Comparison of ENCODE assay signal across 18 mouse cellular contexts in the genomic region with DNA sequence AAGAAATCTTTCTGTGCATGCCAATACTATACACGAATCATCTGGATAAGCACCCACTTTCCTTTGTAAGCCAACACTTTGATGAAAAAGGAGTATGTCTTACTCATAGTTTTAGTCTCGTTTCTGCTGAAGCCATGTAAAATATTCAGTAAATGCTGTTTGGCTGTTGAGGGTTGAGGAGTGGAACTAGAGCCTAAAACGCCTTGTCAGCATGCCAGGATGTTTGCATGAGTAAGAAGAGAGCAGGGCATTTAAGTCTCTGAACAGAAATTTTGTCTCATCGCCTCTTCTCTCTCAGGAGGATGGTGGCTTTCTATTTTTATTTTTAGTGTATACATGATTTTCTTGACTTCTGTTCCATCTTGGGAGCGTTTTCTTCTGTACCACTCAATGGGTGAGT.
A peak's percentile ranks its signal among the peaks of the same experiment; 100 is the strongest.
DNase-seq lines count a peak whose midpoint lies in the region; ATAC-seq and TF ChIP-seq lines count a peak whose summit lies in the region.
"Had no signal": no experiment of that assay in that cellular context is flagged by ENCODE, and none has a peak within 500 bp of the region (broad histone marks: within the 10 kb centered on the region; RNA-seq: fewer than 3 reads in every experiment).

No protein-coding gene starts in this region.

- POLR2A ChIA-PET in Patski (lab: Charles Lee) = no interaction called here

- no peaks in the 10 kb centered on the region for H3K27me3 ChIP-seq in Patski
- no peaks in the 10 kb centered on the region for H3K27me3 ChIP-seq in midbrain, embryonic 10.5 days (ENCODE audit: low read depth, poor library complexity, severe bottlenecking)
- H3K27me3 ChIP-seq: forebrain, embryonic 15.5 days; midbrain, embryonic 12.5 days; neural tube, embryonic 15.5 days had no signal

- H3K9me3 ChIP-seq in midbrain, embryonic 10.5 days (replicated peaks) = no peaks in the 10 kb centered on the region
- H3K9me3 ChIP-seq: forebrain, embryonic 15.5 days; midbrain, embryonic 12.5 days; neural tube, embryonic 15.5 days had no signal

- H3K4me1 ChIP-seq in midbrain, embryonic 10.5 days = no peaks in the 10 kb centered on the region
- H3K4me1 ChIP-seq: forebrain, embryonic 15.5 days; midbrain, embryonic 12.5 days; neural tube, embryonic 15.5 days had no signal

- no peak for TF ChIP-seq CTCF in left cerebral cortex, adult 2 months (IDR thresholded peaks at IDR 0.05)
- TF ChIP-seq CTCF in Patski (IDR thresholded peaks at IDR 0.05) = no peak

- H3K4me3 ChIP-seq in left cerebral cortex, adult 2 months = no peak overlapping the region
- no peak overlapping the region for H3K4me3 ChIP-seq in midbrain, embryonic 10.5 days
- H3K4me3 ChIP-seq: forebrain, embryonic 15.5 days; midbrain, embryonic 12.5 days; neural tube, embryonic 15.5 days had no signal

- in situ Hi-C loops in Patski (cut with MboI; ENCODE audit: low pct_unique_long_range_greater_than_20kb) = no loop called here

- H3K27ac ChIP-seq in left cerebral cortex, adult 2 months = no peak overlapping the region
- no peak overlapping the region for H3K27ac ChIP-seq in midbrain, embryonic 10.5 days (replicated peaks)
- H3K27ac ChIP-seq: forebrain, embryonic 15.5 days; liver, embryonic 14.5 days; midbrain, embryonic 12.5 days; neural tube, embryonic 15.5 days had no signal

- H3K36me3 ChIP-seq in midbrain, embryonic 10.5 days = no peaks in the 10 kb centered on the region
- H3K36me3 ChIP-seq: forebrain, embryonic 15.5 days; midbrain, embryonic 12.5 days; neural tube, embryonic 15.5 days had no signal

- peak; percentile 31 for ATAC-seq in Patski
- ATAC-seq: forebrain, embryonic 15.5 days; hindbrain, embryonic 16.5 days had no signal

- intact Hi-C loops in left cerebral cortex, adult 2 months (cut with DNase I) = no loop called here
- intact Hi-C loops in left cerebral cortex, postnatal 4 days (cut with DNase I) = no loop called here
- intact Hi-C loops in left cerebral cortex, postnatal 25 days (cut with DNase I) = no loop called here

- peak; percentile 10 to 48 for DNase-seq in left cerebral cortex, adult 2 months (ENCODE audit: extremely low spot score in 1 of 2, low spot score in 2 of 2)
- DNase-seq in left cerebral cortex, postnatal 4 days = no peak
- DNase-seq in Patski (ENCODE audit: low read depth, low spot score) = no peak
- peak; percentile 24 to 93 for DNase-seq in left cerebral cortex, postnatal 25 days (ENCODE audit: low spot score in 2 of 2)
- DNase-seq in telencephalon, adult 2 months (ENCODE audit: low read depth, low spot score) = peak; percentile 76
- DNase-seq in midbrain, embryonic 10.5 days (ENCODE audit: low spot score) = no peak
- DNase-seq in kidney, postnatal 36 days = no peak
- DNase-seq: cerebellum, adult 11-12 months; gastrocnemius, postnatal 25 days; heart, postnatal 10 days; kidney, adult 8-10 months; lung, postnatal 14 days; thymus, adult 18-20 months had no signal

- CTCF ChIA-PET in Patski (lab: Charles Lee) = no interaction called here

- 83% methylated on average over 5 of the region's 5 CpGs for WGBS in midbrain, embryonic 10.5 days

Comparison
In these comparisons a context has a peak if more than half of its experiments do, and no peak if none do; other contexts are left out.
1. DNase-seq: peak in left cerebral cortex, adult 2 months (2 of 2), left cerebral cortex, postnatal 25 days (2 of 2) and telencephalon, adult 2 months (single experiment); none in left cerebral cortex, postnatal 4 days (single experiment), Patski (single experiment), midbrain, embryonic 10.5 days (single experiment) and kidney, postnatal 36 days (0 of 2).